Mouse (Mus musculus) right cerebral cortex, postnatal 10 days (tissue): ENCODE data around the gene Klrb1.

ENCODE experiments used
- DNase-seq, 2 experiments: peaks; one replicate each; pipeline ENCODE4 v3.0.0; 2021; ENCODE audit warnings: low spot score in 2 of 2

The Klrb1 gene

DNA sequence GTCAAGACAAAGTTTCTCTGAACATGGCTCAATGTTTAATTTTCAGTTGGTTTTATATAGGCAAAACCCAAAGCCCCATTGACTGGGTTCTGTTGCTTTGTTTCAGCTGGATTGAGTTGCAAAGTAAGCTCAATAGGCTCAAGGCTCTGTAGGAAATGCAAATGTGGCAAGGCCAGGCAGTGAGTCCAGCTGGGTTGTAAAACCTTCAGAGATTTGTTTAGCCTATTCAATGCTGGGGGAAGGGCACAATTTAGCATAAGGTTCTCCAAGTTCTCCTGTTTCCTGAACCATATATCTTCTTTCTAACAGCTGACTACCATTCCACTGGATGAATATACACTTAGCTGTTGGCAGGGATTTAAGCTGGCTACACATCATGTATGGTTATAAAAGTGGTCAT is 12.0 kb upstream of the Klrb1 start:
- DNase-seq = no peak

DNA sequence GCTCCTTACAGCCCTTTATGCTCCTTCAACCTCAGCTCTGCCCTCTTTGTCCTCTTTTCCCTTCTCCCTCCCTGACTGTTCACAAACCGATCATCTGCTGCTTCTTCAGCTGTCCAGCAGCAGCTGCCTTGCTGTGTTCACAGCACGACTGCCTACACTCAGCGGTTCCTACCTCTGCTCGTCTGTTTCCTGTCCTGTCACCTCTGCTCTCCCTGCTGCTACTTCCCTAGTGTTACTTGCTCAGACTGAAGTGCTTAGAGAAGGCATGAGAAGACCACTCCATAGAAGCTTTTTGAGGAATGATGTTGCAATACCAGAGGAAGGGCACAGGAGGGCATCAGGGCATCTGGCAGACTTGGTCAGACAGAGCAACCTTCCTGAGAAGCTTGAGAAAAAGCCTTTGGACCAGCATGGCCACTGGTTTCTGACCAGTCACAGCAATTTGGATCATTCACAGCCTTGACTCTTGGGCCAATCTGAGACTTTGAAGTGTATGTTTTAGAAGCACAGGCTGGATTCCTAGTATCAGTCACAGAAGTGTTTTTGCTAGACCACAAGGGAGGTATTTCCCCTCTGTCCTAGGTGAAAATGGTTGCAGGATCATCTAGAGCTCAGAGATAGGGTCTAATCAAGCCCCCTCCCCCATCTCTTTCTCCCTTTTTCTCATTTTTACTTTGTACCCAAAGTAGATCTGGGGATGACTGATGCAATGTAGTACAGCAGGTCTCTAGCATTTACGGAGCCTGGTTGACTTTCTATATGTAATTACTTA is 11.2 kb upstream of the Klrb1 start:
- DNase-seq = no peak

GRCm38 (mm10) chr6:128732032-128732431 is 9.2 kb upstream of the Klrb1 start:
- no peak for DNase-seq

- no peak for DNase-seq
Observed at GRCm38 (mm10) chr6:128701691-128702090, 21.2 kb downstream of the Klrb1 start.

- DNase-seq = no peak
Observed at GRCm38 (mm10) chr6:128679574-128679973, 43.3 kb downstream of the Klrb1 start.

- no peak for DNase-seq
Observed at GRCm38 (mm10) chr6:128669936-128670335, 52.9 kb downstream of the Klrb1 start.

GRCm38 (mm10) chr6:128662206-128662605 is 60.7 kb downstream of the Klrb1 start, which contains the start of gene Clec2h:
TSS of gene Clec2h (plus strand) at chr6:128662385.
- DNase-seq = no peak

- DNase-seq = no peak
Observed at GRCm38 (mm10) chr6:128661249-128661648, 61.6 kb downstream of the Klrb1 start.
